Mouse (Mus musculus): ENCODE results near the gene Slc25a35. TPM values are rescaled to one million over a fixed set of nuclear protein-coding genes. Genes with fewer than 3 reads are reported as not detected.
"Not testable (repeated sequence)": the region's sequence is repeated elsewhere in the genome, so short reads cannot be mapped to it uniquely, and the experiment has no call there.

The Slc25a35 gene
- total RNA-seq, 2 experiments from 2014 or later = 28.5 to 32.9 TPM

DNA sequence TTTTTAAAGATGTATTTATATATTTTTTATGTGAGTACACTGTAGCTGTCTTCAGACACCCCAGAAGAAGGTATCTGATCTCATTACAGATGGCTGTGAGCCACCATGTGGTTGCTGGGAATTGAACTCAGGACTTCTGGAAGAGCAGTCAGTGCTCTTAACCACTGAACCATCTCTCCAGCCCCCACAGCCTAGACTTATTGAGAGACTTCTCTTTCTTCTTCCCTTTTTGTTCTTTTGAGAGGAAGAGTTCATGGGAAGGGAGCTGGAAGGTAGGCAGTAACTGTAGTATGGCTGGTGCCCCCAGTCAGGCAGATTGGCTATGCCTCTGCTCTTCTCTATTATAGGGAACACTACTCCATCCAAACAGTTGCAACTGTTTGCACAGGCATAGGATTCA, 38.6 kb downstream of the Slc25a35 start:
- DNase-seq = not testable (repeated sequence)

- DNase-seq = peak; percentile 95
Observed at GRCm38 (mm10) chr11:69008182-69009121, 40.5 kb downstream of the Slc25a35 start, which contains the start of gene Pfas. Pfas (minus strand) TSS chr11:69008460.

DNA sequence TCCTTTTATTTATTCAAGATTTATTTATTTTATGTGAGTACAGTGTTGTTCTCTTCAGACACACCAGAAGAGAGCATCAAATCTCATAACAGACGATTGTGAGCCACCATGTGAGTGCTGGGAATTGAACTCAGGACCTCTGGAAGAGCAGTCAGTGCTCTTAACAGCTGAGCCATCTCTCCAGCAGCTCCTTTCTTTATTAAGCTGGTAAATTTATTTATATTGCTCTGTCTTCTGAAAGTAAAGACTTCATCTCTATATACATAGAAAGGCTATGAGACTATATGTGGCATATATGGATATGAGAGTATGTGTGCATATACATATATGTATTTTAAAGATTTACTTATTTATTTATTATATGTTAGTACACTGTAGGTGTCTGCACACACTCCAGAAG, 41.6 kb downstream of the Slc25a35 start:
- DNase-seq = no peak

- no peak for DNase-seq
Observed at GRCm38 (mm10) chr11:69010400-69011323, 42.7 kb downstream of the Slc25a35 start.

GRCm38 (mm10) chr11:69011445-69011844, 43.5 kb downstream of the Slc25a35 start:
- not testable (repeated sequence) for DNase-seq

GRCm38 (mm10) chr11:69012071-69012601, 44.2 kb downstream of the Slc25a35 start:
- DNase-seq = peak; percentile 91

- DNase-seq = peak; percentile 93
Observed at GRCm38 (mm10) chr11:69015644-69016441, 47.9 kb downstream of the Slc25a35 start, which contains the start of gene Ctc1. Ctc1 (plus strand) TSS chr11:69015911.

DNA sequence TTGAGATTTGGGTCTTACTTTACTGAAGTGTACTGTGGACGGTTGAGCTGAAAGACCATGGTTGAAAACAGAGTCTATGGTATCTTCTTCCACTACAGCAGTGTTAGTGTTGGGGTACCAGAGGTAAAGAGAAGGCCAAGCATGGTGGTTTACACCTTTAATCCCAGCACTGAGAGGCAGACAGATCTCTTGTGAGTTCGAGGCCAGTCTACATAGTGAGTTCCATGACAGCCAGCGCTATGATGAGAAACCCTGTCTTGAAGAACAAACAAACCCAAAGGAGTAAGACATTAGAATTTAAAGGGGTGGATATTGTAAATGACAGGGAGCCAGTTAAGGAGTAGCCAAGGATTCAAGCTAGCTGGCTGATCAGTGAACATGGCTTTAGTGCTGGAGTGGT, 48.8 kb downstream of the Slc25a35 start:
- no peak for DNase-seq

- DNase-seq = no peak
Observed at GRCm38 (mm10) chr11:69020691-69021090, 52.8 kb downstream of the Slc25a35 start.

Small RNAs within 50 kb of the gene (microRNA-seq; reads per million reads assigned to microRNA genes)
- not detected for gene Mir3062

Other genes with a start within 250 kb of the Slc25a35 start
- gene Ndel1, start 96.3 kb upstream of the Slc25a35 start, total RNA-seq (2021) = 10 to 100 TPM; 57.2 to 72.8 TPM
- gene Rnf222, start 79.6 kb upstream of the Slc25a35 start, total RNA-seq (2021) = under 1 TPM; 0.09 to 0.12 TPM
- 1,000 to 10,000 TPM; 1,288 to 1,295 TPM for gene Rpl26, start 66.5 kb upstream of the Slc25a35 start, total RNA-seq (2021)
- gene Odf4, start 41.0 kb upstream of the Slc25a35 start, total RNA-seq (2021) = under 1 TPM; 0.27 to 0.60 TPM
- 10 to 100 TPM; 25.4 to 35.9 TPM for gene Arhgef15, start 10.7 kb upstream of the Slc25a35 start, total RNA-seq (2021)
- gene Rangrf, start 7.1 kb downstream of the Slc25a35 start, total RNA-seq (2021) = 10 to 100 TPM; 20.4 to 24.7 TPM
- 10 to 100 TPM; 23.8 to 32.9 TPM for gene Pfas, start 40.3 kb downstream of the Slc25a35 start, total RNA-seq (2021)
- 10 to 100 TPM; 25.3 to 30.0 TPM for gene Ctc1, start 47.8 kb downstream of the Slc25a35 start, total RNA-seq (2021)
- 10 to 100 TPM; 16.2 to 22.5 TPM for gene Aurkb, start 77.5 kb downstream of the Slc25a35 start, total RNA-seq (2021)
- gene Borcs6, start 91.6 kb downstream of the Slc25a35 start, total RNA-seq (2021) = 10 to 100 TPM; 19.1 to 22.1 TPM
- gene Tmem107, start 102.7 kb downstream of the Slc25a35 start, total RNA-seq (2021) = 10 to 100 TPM; 13.2 to 13.8 TPM
- 100 to 1,000 TPM; 104 to 143 TPM for gene Vamp2, start 120.4 kb downstream of the Slc25a35 start, total RNA-seq (2021)
- 100 to 1,000 TPM in 1 of 2 experiments, 10 to 100 TPM in 1; 63.1 to 157 TPM for gene Per1, start 127.1 kb downstream of the Slc25a35 start, total RNA-seq (2021)
- gene Hes7, start 152.3 kb downstream of the Slc25a35 start, total RNA-seq (2021) = under 1 TPM; 0.18 to 0.36 TPM
- gene 9130213A22Rik, start 154.5 kb downstream of the Slc25a35 start, total RNA-seq (2021) = under 1 TPM; 0.48 to 0.66 TPM
- under 1 TPM; 0.60 to 0.76 TPM for gene Aloxe3, start 157.8 kb downstream of the Slc25a35 start, total RNA-seq (2021)
- not detected for gene Alox12b, start 188.9 kb downstream of the Slc25a35 start, total RNA-seq (2021)
- gene Alox8, start 229.7 kb downstream of the Slc25a35 start, total RNA-seq (2021) = not detected

Data from adrenal gland, postnatal 10 days (tissue).